25 mouse cellular contexts compared by ENCODE assay signal in the genomic region with DNA sequence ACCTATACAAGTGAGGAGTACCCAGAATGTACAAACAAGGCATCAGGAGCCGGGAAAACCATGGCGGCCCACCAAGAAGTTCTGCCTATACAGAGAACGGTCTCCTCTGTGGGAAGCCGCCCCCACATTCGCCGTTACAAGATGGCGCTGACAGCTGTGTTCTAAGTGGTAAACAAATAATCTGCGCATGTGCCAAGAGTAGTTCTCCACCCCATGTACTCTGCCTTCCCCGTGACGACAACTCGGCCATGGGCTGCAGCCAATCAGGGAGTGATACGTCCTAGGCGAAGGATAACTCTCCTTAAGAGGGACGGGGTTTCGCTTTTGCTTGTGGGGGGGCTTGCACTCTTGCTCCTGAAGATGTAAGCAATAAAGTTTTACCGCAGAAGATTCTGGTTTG. TPM values are rescaled to one million over a fixed set of nuclear protein-coding genes. Genes with fewer than 3 reads are reported as not detected.
"Had no signal": no experiment of that assay in that cellular context is flagged by ENCODE, and none has a peak within 500 bp of the region (broad histone marks: within the 10 kb centered on the region; RNA-seq: fewer than 3 reads in every experiment).

No protein-coding gene starts in this region.

RNA-seq across cellular contexts. Expression of a gene that starts 7.5 kb away (rescaled TPM):
- total RNA-seq: forebrain, postnatal 0 days; gastrocnemius, adult 18-20 months; gastrocnemius, adult 2 months; gastrocnemius, adult 8-10 months; gastrocnemius, postnatal 14 days; gastrocnemius, postnatal 25 days; gastrocnemius, postnatal 36 days; gastrocnemius, postnatal 4 days; heart, adult 18-20 months; heart, adult 2 months had no signal
- polyA plus RNA-seq: cortical plate, adult 2 months; embryonic facial prominence, embryonic 10.5 days; embryonic facial prominence, embryonic 11.5 days; embryonic facial prominence, embryonic 13.5 days; erythroblast, embryonic 14.5 days; forebrain, embryonic 10.5 days; forebrain, embryonic 11.5 days; forebrain, embryonic 12.5 days; forebrain, embryonic 13.5 days; forebrain, embryonic 15.5 days; forebrain, embryonic 16.5 days; frontal cortex, adult 2 months; heart, adult 2 months; heart, embryonic 10.5 days had no signal

RNA-seq across cellular contexts. Expression of a gene that starts 16.5 kb away (rescaled TPM):
- total RNA-seq: common myeloid progenitor, adult 5-6 weeks; gastrocnemius, adult 18-20 months; gastrocnemius, adult 2 months; gastrocnemius, adult 8-10 months; gastrocnemius, postnatal 4 days; granulocyte monocyte progenitor cell, adult 5-6 weeks had no signal
- polyA plus RNA-seq: erythroblast, embryonic 14.5 days had no signal
